Mouse (Mus musculus) testis, adult 2 months (tissue): ENCODE measurements around the gene Tjp1.

Experiments
- CTCF ChIP-seq: fragments of 200-500 bp; IDR thresholded peaks from 2 replicates; pipeline ENCODE4 v1.5.1; 2012; ENCODE audit warnings: low read depth, mild to moderate bottlenecking, inconsistent platforms, low read length, moderate library complexity; ENCODE audit not compliant: control insufficient read depth, insufficient read depth, insufficient replicate concordance
- POLR2A ChIP-seq: fragments of 200-500 bp; IDR thresholded peaks from 2 replicates; pipeline ENCODE4 v1.6.1; 2012; ENCODE audit warnings: low read depth, mild to moderate bottlenecking, inconsistent platforms, low read length, moderate library complexity; ENCODE audit not compliant: control insufficient read depth

GRCm38 (mm10) chr7:65296675-65297589, 230.6 kb downstream of the Tjp1 start:
- TF ChIP-seq POLR2A (no peak), CTCF (no peak)
